Mouse (Mus musculus) neural tube, embryonic 11.5 days (tissue): Measurements from ENCODE around the gene Mybph. TPM values are rescaled to one million over a fixed set of nuclear protein-coding genes. Genes with fewer than 3 reads are reported as not detected.
"Not testable (repeated sequence)": the region's sequence is repeated elsewhere in the genome, so short reads cannot be mapped to it uniquely, and the experiment has no call there.

ENCODE experiments used
- ATAC-seq: fragments of 200-750 bp; cut with Nextera tagmentation; 2 replicates; pipeline ENCODE4 v1.8.0; 2017; ENCODE audit warnings: moderate number of reproducible peaks, mild to moderate bottlenecking, moderate TSS enrichment, moderate library complexity; ENCODE audit not compliant: insufficient read depth, low FRiP score, low TSS enrichment
- DNase-seq: peaks from one replicate; pipeline ENCODE4 v3.0.0-alpha.2; 2015; ENCODE audit warnings: low spot score
- H3K27ac ChIP-seq: fragments of 300-500 bp; sonication (generic); 2 replicates; pipeline ENCODE4 v1.5.1; 2014; ENCODE audit warnings: low read depth, mild to moderate bottlenecking, low read length
- H3K27me3 ChIP-seq: fragments of 300-500 bp; sonication (generic); 2 replicates; pipeline ENCODE4 v1.6.1; 2014; ENCODE audit warnings: mild to moderate bottlenecking, low read length, mixed read lengths; ENCODE audit not compliant: control insufficient read depth, insufficient read depth
- H3K36me3 ChIP-seq: fragments of 300-500 bp; sonication (generic); 2 replicates; pipeline ENCODE4 v1.6.1; 2014; ENCODE audit warnings: mild to moderate bottlenecking, low read length, moderate library complexity, mixed read lengths; ENCODE audit not compliant: control insufficient read depth, insufficient read depth
- H3K4me1 ChIP-seq: fragments of 300-500 bp; sonication (generic); 2 replicates; pipeline ENCODE4 v1.6.1; 2014; ENCODE audit warnings: low read length, mixed read lengths; ENCODE audit not compliant: control insufficient read depth, insufficient read depth
- H3K4me2 ChIP-seq: fragments of 300-500 bp; sonication (generic); 2 replicates; pipeline ENCODE4 v1.6.1; 2014; ENCODE audit warnings: low read depth, mild to moderate bottlenecking, moderate library complexity
- H3K4me3 ChIP-seq: fragments of 300-500 bp; sonication (generic); 2 replicates; pipeline ENCODE4 v1.5.1; 2014; ENCODE audit warnings: low read depth, low read length
- H3K9ac ChIP-seq: fragments of 300-500 bp; sonication (generic); 2 replicates; pipeline ENCODE4 v1.6.1; 2014; ENCODE audit warnings: mild to moderate bottlenecking, low read length
- H3K9me3 ChIP-seq: fragments of 300-500 bp; sonication (generic); 2 replicates; pipeline ENCODE4 v1.6.1; 2016; ENCODE audit warnings: low read length; ENCODE audit not compliant: control insufficient read depth
- WGBS: fragments of 180-500 bp; shearing (Covaris S2); extraction: QIAGEN DNeasy Blood & Tissue Kit; methylation state at CpG from one replicate; pipeline ENCODE4 v1.1.7; 2014; 5-methylcytosine and 5-hydroxymethylcytosine counted together
- polyA plus RNA-seq: library from polyadenylated mRNA; unstranded; fragments of >200 nt; fragmentation: Nextera tagmentation; extraction: Ambion mirVana; gene quantifications from 2 replicates; pipeline ENCODE4 v1.2.1, GENCODE M21; 2014

Mybph gene
- polyA plus RNA-seq, 1 experiment from 2014 or later: 17.7 TPM

DNA sequence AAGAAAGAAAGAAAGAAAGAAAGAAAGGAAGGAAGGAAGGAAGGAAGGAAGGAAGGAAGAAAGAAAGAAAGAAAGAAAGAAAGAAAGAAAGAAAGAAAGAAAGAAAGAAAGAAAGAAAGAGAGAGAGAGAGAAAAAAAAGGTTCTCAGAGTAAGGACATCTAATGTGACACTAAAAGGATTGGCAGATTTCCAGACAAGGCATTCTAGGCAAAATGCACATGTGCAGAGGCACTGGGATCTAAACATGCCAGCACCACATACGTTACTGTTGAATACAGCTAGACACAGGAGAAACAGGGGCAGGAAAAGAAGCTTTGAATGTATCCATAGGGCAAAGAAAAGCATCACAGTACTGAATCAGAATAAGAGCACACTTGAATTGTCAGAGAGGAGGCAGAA lies 56.4 kb downstream of the Mybph start:
- H3K4me1 ChIP-seq, DNase-seq, ATAC-seq, H3K9ac ChIP-seq, H3K27me3 ChIP-seq, H3K36me3 ChIP-seq, H3K9me3 ChIP-seq, H3K27ac ChIP-seq, H3K4me3 ChIP-seq, H3K4me2 ChIP-seq: not testable (repeated sequence)
- whole genome bisulfite sequencing: 76% methylated on average over 1 of the region's 1 CpGs

Other genes starting within 250 kb of the Mybph start
- gene Fmod, start 156.2 kb upstream of the Mybph start, polyA plus RNA-seq: 16.0 and 16.7 TPM in 2 replicates
- 97.9 and 110 TPM in 2 replicates for gene Btg2, start 114.3 kb upstream of the Mybph start, polyA plus RNA-seq
- gene Chit1, start 82.2 kb upstream of the Mybph start, polyA plus RNA-seq: 0.15 TPM in 1 of 2 replicates, not detected in the other
- 0.81 and 3.2 TPM in 2 replicates for gene Chil1, start 11.3 kb upstream of the Mybph start, polyA plus RNA-seq
- gene Adora1, start 42.0 kb downstream of the Mybph start, polyA plus RNA-seq: 1.4 and 1.5 TPM in 2 replicates
- 48.2 and 60.2 TPM in 2 replicates for gene Myog, start 96.5 kb downstream of the Mybph start, polyA plus RNA-seq
- 3.9 and 4.6 TPM in 2 replicates for gene Ppfia4, start 139.5 kb downstream of the Mybph start, polyA plus RNA-seq
- gene Tmem183a, start 168.5 kb downstream of the Mybph start, polyA plus RNA-seq: 117 and 120 TPM in 2 replicates
- gene 4933406M09Rik, start 192.5 kb downstream of the Mybph start, polyA plus RNA-seq: not detected in 2 replicates
- 22.9 and 28.8 TPM in 2 replicates for gene Cyb5r1, start 212.1 kb downstream of the Mybph start, polyA plus RNA-seq
- gene Adipor1, start 221.9 kb downstream of the Mybph start, polyA plus RNA-seq: 81.2 and 83.8 TPM in 2 replicates